Mouse (Mus musculus) C2C12 (cell line): Measurements from ENCODE around the gene Smyd1.

Experiments used
- CTCF ChIP-seq: IDR thresholded peaks from one replicate; pipeline ENCODE4 v1.5.1; 2011; ENCODE audit not compliant: control insufficient read depth, insufficient read depth, insufficient read length
- MAX ChIP-seq: IDR thresholded peaks from one replicate; pipeline ENCODE4 v1.6.1; 2011; ENCODE audit warnings: mild to moderate bottlenecking, control low read depth

DNA sequence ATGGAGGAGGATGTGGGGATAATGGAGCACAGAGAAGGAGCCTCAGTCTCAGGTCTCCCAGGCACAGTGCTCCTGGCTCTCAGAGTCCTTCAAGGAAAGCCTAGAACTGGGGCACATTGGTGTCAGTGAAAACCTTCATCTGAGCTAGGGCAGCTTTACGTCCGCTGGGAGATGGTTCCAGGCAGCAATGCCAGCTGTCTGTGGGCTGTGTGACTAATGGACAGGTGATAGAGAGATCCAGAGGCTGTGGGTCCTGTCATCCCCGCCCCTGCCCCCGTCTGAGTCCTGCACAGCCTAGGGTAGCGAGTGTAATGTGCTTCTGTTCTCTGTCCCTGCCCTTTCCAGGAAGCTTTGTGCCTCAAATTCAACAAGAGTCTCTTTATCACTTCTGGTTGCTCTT lies 120.1 kb downstream of the Smyd1 start:
- TF ChIP-seq CTCF: no peak
- no peak for TF ChIP-seq MAX
